Mouse (Mus musculus): ENCODE data around the gene Nr6a1.

DNA sequence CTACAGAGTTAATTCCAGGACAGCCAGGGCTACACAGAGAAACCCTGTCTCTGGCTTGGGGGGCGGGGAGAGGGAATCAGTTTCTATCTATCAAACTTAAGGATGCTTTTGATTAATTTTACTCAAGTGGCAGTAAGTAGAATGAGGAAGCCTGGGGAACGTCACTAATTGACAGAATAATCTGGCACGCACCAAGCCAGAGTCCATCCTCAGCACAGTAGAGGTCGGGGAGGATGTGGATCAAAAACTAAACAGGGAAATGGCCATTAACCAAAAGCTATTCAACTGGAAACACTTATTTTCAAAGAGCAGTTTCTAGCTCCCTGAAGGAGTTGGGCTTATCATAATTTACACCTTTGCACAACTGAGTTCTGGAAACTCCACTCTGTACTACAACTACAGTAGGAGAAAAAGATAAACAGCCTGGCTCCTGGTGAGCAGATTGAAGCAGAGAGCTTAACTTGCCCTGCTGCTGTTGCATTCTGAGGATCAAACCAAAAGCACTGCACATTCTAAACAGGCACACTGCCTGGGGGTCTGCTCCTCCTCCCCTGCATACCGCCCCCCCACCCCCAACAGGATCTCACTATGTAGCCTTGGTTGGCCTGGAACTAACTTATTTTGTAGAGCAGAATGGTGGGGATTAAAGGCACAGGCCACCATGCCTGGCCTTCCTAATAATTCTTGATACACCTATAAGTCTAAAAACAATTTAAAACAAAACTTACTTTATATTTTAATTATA is 141.1 kb downstream of the Nr6a1 start:
- no peak for TF ChIP-seq POLR2A (IDR thresholded peaks at IDR 0.05; ENCODE audit: insufficient read length, low read depth)
- TF ChIP-seq POLR2AphosphoS2 (IDR thresholded peaks at IDR 0.05; ENCODE audit: insufficient read length, low read depth) = no peak
- no peak for TF ChIP-seq TCF12 (IDR thresholded peaks at IDR 0.05; ENCODE audit: insufficient read depth, poor library complexity, severe bottlenecking)
- TF ChIP-seq MAX (IDR thresholded peaks at IDR 0.05; ENCODE audit: low read depth) = no peak
- TF ChIP-seq MYOD1 (IDR thresholded peaks at IDR 0.05; ENCODE audit: control insufficient read depth in 1 of 3, insufficient read length in 2 of 3, low read depth in 2 of 3) = no peak
- TF ChIP-seq REST (IDR thresholded peaks at IDR 0.05; ENCODE audit: insufficient read depth, insufficient read length) = no peak
- TF ChIP-seq MYOG (IDR thresholded peaks at IDR 0.05; ENCODE audit: control insufficient read depth in 1 of 3, insufficient read depth in 1 of 3, insufficient read length in 2 of 3, low read depth in 2 of 3) = no peak
- no peak for TF ChIP-seq E2F4 (IDR thresholded peaks at IDR 0.05; ENCODE audit: insufficient read depth)
- TF ChIP-seq USF1 (IDR thresholded peaks at IDR 0.05; ENCODE audit: low read depth) = no peak
- TF ChIP-seq CEBPB (IDR thresholded peaks at IDR 0.05; ENCODE audit: insufficient read depth, poor library complexity, severe bottlenecking) = no peak

All from myocyte (in vitro differentiated cells).